Comparison of ENCODE assay signal across 16 mouse cellular contexts in genomic region chr4:4199309-4199708, GRCm38 (mm10).
"Had no signal": no experiment of that assay in that cellular context is flagged by ENCODE, and none has a peak within 500 bp of the region (broad histone marks: within the 10 kb centered on the region; RNA-seq: fewer than 3 reads in every experiment).

No protein-coding gene starts in this region.

- DNase-seq: retina, postnatal 1 day; right cerebral cortex, postnatal 14 days; right cerebral cortex, postnatal 25 days; right cerebral cortex, postnatal 4 days; spleen, adult 18-20 months; thymus, adult 18-20 months; thymus, adult 2 months; thymus, postnatal 14 days; thymus, postnatal 25 days; thymus, postnatal 36 days; thymus, postnatal 4 days had no signal

- H3K9me3 ChIP-seq: neural tube, embryonic 12.5 days; neural tube, embryonic 13.5 days; neural tube, embryonic 15.5 days; stomach, embryonic 15.5 days had no signal

- H3K4me1 ChIP-seq: neural tube, embryonic 12.5 days; neural tube, embryonic 13.5 days; neural tube, embryonic 15.5 days; stomach, embryonic 15.5 days had no signal

- H3K9ac ChIP-seq: neural tube, embryonic 12.5 days; neural tube, embryonic 13.5 days; neural tube, embryonic 15.5 days; stomach, embryonic 15.5 days had no signal

- H3K36me3 ChIP-seq: neural tube, embryonic 12.5 days; neural tube, embryonic 13.5 days; neural tube, embryonic 15.5 days; stomach, embryonic 15.5 days had no signal

- H3K4me2 ChIP-seq: neural tube, embryonic 12.5 days; neural tube, embryonic 13.5 days; neural tube, embryonic 15.5 days; stomach, embryonic 15.5 days had no signal

- H3K27me3 ChIP-seq: neural tube, embryonic 12.5 days; neural tube, embryonic 13.5 days; neural tube, embryonic 15.5 days; stomach, embryonic 15.5 days had no signal

- H3K27ac ChIP-seq: neural tube, embryonic 12.5 days; neural tube, embryonic 13.5 days; neural tube, embryonic 15.5 days; stomach, embryonic 15.5 days; stomach, postnatal 0 days had no signal

- H3K4me3 ChIP-seq: neural tube, embryonic 12.5 days; neural tube, embryonic 13.5 days; neural tube, embryonic 15.5 days; stomach, embryonic 15.5 days had no signal
